Mouse (Mus musculus): ENCODE results near the gene Cdk14. TPM values are rescaled to one million over a fixed set of nuclear protein-coding genes. Genes with fewer than 3 reads are reported as not detected.

The Cdk14 gene
- total RNA-seq, 2 experiments from 2014 or later: 258 to 269 TPM

DNA sequence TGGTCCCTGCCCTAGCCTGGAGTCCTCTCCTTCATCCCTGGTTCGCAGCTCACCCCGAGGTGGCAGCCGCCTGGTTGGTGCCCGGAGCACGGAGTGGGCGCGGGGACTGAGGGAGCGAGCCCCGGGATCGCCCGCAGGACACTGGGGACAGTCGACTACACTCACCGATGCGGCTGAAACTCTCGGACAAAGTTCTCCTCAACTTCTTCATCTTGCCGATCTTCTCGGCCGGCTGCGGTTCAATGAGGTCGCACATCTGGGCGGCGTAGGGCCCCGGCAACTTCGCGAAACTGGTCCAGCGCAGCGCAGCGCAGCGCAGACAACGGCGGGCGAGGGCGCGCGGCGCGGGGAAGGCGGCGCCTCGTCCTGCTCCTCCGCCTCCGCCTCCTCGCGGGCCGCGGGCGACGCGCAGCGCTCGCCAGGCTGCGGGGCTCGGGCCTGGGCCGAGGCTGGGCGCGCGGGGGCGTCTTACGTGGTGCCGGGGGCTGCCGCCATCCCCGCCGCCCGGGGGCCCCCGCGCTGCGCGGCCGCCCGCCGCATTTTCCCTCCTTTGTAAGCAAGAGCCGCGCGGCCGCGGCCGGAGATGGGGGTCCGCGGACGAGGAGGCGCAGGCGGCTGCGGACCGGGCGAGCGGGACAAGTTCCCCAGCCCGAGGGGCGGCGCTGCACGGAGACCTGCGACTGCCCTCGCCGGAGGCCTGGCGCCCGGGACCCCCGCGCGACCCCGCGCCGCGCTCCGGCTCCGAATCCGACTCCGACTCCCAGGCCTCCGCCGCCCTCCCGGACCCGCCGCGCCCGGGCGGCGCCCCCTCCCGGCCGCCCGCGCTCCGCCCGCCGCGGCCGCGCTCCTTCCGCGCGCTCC, 40.0 kb downstream of the Cdk14 start:
- Histone ChIP-seq H3K27ac (peak overlapping the region; percentile 89), H3K4me3 (peak overlapping the region; percentile 58)
- no peak for TF ChIP-seq CTCF (conservative IDR thresholded peaks at IDR 0.05)
- DNase-seq (ENCODE audit: low spot score in 2 of 2): peak; percentile 16 to 50

DNA sequence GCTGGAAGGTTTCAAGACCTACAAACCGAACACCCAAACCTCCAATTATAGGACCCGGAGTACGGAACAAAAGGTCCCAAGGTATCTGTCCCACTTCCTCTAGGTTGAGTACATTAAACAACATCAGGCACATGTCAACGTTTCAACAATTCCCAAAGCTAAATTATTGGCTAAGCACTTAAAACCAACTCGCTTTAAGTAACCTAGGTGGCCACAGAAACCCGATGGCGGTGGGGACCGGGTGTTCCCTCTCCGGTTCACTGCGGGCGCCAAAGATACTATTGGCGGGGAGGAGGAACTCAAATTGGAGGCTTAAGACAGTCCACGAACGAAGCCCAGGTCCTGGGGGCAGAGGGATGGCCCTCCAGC, 40.6 kb downstream of the Cdk14 start:
- Histone ChIP-seq H3K27ac (peak overlapping the region; percentile 89), H3K4me3 (peak overlapping the region; percentile 58)
- no peak for DNase-seq (ENCODE audit: low spot score in 2 of 2)
- no peak for TF ChIP-seq CTCF (conservative IDR thresholded peaks at IDR 0.05)

DNA sequence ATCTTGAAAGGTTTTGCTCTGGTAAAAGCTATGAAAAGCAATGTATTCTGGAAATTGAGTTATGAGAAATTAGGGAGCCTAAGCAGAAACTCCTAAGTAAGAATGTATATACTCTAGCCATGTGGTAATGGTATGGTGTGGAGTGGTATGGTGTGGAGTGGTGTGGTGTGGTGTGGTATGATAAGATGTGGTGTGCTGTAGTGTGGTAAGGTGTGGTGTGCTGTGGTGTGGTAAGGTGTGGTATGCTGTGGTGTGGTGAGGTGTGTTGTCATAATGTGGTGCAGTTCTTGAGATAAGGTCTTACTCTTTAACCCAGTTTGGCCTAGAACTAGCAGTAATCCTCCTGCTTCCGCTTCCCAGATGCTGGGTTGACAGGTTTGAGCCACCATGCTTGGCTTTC, 45.7 kb downstream of the Cdk14 start:
- DNase-seq (ENCODE audit: low spot score in 2 of 2): no peak
- TF ChIP-seq CTCF (conservative IDR thresholded peaks at IDR 0.05): no peak
- H3K27ac ChIP-seq: no peak overlapping the region
- no peak overlapping the region for H3K4me3 ChIP-seq

DNA sequence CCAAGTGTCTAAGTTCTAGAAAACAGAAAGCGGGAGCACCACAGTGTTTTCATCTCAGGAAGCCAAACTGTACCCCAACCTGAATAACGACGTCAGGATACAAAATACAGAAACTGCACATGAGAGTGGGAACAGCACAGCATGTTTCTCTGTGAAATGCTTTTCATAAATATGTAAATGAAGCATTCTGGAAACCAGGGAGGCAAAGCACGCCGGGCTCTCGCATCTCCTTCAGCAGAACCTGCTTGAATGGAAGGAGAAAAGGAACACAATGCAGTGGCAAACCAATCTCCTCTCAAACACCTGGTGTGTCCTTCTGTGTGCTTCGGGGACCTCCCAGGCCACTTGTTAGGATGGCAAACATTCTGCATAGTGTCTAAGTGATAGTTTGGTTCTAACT, 46.6 kb downstream of the Cdk14 start:
- no peak for DNase-seq (ENCODE audit: low spot score in 2 of 2)
- H3K4me3 ChIP-seq: no peak overlapping the region
- TF ChIP-seq CTCF (conservative IDR thresholded peaks at IDR 0.05): no peak
- no peak overlapping the region for H3K27ac ChIP-seq

DNA sequence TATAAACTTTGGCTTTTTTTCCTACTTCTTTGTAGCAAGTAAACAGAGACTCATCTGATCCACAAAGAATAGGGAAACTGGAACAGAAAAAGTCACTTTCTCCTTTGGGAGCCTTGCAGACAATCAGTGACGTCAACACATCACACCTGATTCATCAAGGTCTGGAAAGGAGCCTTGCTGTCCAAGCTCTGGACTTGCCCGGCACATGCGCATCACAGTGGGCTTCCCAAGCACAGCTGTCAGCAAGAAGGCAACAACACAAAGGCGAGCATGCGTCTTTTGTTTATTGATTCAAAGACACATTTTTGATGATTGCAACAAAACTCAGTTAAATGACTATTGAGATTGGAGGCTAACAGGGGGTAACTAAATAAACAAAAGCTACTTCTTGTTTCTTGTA, 47.2 kb downstream of the Cdk14 start:
- no peak for TF ChIP-seq CTCF (conservative IDR thresholded peaks at IDR 0.05)
- DNase-seq (ENCODE audit: low spot score in 2 of 2): no peak
- Histone ChIP-seq H3K27ac (no peak overlapping the region), H3K4me3 (no peak overlapping the region)

DNA sequence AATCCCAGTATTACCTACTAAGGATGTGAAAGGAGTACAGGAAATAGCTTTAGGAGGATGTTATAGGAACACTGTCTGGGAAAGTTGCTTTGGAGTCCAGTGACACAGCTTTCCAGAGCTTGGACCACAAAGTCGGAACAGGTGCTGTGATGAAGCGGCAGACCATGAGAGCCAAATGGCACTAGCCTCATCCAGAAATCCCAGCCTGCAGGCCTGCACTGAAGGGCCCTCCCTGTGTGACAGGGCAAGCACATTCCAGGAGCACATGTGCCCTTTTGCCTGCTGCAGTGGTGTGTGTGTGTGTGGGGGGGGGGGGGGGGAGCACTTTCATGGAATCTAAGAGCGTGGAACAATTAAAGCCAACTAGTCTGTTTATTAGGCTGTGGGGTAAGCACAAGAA, 47.8 kb downstream of the Cdk14 start:
- DNase-seq (ENCODE audit: low spot score in 2 of 2): no peak
- Histone ChIP-seq H3K27ac (no peak overlapping the region), H3K4me3 (no peak overlapping the region)
- no peak for TF ChIP-seq CTCF (conservative IDR thresholded peaks at IDR 0.05)

DNA sequence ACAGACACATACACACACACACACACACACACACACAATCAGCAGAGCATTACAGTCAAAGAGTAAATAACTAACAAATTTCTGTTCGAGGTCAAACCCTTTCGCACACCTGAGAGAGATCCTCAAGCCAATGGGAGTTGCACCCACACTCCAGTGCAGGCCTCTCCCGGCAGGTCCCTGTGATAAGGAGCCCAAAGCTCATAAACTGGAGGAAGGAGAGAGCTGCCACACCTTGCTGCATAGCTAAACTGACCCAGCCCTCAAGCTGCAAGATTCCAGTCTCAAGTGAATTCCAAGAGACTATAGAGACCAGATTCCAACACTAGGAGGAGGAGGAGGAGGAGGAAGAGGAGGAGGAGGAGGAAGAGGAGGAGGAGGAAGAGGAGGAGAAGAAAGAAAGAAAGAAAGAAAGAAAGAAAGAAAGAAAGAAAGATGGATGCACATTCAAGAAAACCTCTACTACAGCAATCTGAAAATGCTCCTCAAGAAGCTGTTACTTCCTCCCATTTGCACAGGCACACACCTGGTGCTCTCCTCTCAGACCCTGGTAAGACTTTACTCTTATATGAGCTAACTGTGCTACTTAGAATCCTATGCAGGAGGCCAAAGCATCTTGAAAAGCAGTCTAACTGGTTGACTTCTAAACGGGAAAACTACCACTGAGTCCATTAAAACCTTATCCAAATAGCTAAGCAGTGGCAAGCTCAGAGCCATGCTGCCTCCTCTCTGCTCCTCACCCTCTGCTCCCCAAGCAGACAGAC, 49.6 kb downstream of the Cdk14 start:
- H3K4me3 ChIP-seq: no peak overlapping the region
- no peak for DNase-seq (ENCODE audit: low spot score in 2 of 2)
- no peak for TF ChIP-seq CTCF (conservative IDR thresholded peaks at IDR 0.05)
- H3K27ac ChIP-seq: no peak overlapping the region

DNA sequence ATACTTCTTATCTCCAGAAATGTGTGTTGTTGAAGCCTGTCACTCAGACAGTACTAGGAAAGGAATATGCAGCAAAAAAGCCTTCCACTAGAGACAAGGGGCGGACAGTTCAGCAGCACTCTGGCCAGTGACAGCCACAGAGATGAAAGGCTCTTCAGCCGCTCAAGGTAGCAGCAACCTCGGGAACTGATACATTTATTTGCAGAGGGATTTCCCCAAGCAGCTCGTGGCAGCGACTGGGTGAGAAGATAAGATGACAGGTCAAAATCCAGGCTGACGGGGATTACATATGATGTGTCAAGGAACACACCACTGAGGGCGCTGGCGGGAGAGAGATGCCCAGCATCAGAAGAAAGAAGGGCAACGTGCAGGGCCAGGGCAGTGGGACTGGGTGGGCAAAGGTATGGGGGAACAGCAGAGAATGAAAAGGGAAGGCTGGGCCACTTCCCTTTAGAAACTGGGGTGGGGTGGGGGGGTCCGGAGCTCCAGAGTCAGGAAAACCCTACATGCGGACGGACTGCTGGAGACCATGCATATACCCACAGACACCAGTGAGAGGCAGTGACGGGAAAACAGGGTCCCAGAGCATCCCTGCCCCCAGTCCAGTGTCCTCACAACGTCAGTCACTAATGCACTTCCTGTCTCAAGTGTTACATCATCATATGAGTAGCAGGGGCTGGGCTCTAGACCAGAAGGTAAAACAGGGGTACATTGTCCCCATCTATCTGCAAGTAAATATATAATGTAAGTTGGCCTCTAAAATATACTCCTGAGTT, 51.5 kb downstream of the Cdk14 start:
- H3K27ac ChIP-seq: no peak overlapping the region
- DNase-seq (ENCODE audit: low spot score in 2 of 2): no peak
- H3K4me3 ChIP-seq: no peak overlapping the region
- TF ChIP-seq CTCF (conservative IDR thresholded peaks at IDR 0.05): no peak

DNA sequence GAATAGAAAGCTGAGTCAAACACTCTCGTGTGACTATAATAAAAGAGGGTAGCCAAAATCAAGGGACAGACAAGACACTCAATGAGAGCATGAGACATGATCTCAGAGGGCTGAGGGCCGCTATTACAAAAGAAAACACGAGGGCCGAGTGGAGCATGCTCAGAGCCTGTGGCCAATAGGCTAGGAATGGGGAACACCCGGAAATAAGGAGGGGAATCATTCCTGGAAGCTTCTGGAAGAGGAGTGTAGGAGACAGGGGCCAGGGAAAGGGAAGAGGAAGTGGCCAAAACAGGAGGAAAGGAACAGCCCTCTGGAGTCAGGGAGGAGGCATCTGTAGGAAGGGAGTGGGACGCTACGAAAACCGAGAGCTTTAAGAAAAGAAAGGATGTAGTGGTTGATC, 52.6 kb downstream of the Cdk14 start:
- H3K4me3 ChIP-seq: no peak overlapping the region
- no peak for TF ChIP-seq CTCF (conservative IDR thresholded peaks at IDR 0.05)
- H3K27ac ChIP-seq: no peak overlapping the region
- DNase-seq (ENCODE audit: low spot score in 2 of 2): no peak

DNA sequence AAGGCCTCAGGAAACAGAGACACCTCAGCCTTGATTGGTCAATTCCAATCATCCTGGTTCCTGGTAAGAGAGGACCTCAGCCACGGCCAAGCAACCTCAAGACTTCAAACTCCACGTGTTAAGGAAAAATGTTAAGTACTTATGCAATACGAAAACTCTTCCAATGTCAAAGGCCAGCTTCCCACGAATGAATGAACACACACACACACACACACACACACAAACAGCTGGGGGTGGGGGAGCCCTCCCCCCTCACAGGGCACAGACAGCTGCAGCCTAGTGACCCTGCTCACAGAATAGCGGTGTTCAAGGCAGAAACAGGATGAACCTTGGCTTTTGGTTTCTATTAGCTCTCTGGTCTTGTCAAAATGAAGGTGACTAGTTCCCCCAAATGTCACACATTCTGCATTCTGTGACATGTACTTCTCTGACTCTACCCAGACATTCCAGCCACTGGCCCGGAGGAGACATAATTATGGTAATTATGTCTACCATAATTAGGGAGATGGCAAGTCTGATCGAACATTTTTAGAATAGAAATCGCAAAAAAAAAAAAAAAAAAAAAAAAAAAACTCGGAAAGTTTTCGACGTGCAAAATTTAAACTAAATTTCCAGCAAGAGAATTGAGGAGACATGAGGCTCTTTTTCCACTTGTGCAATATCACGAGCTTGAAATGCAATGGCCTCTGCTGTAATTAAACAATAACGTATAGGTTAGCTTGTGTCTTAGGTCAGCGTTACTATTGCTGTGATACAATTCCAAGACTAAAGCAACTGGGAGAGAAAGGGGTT, 54.6 kb downstream of the Cdk14 start:
- DNase-seq (ENCODE audit: low spot score in 2 of 2): no peak
- Histone ChIP-seq H3K27ac (no peak overlapping the region), H3K4me3 (no peak overlapping the region)
- no peak for TF ChIP-seq CTCF (conservative IDR thresholded peaks at IDR 0.05)

DNA sequence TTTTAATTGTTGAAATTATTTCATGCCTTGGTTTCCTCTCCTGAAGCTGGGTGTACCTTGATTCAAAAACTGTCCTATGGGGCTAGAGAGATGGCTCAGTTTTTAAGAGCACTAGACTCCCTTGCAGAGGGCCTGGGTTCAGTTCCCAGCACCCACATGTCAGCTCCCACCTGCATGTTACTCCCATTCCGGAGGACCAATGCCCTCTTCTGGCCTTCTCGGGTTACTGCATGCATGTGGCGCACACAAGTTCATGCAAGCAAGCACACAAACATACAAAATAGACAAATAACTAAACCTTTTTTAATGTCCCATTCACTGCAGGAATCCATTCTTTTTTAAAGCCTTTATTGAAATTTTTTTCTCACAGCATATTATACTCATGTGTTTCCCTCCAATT, 58.4 kb downstream of the Cdk14 start:
- peak; percentile 40 for TF ChIP-seq CTCF (conservative IDR thresholded peaks at IDR 0.05)
- Histone ChIP-seq H3K4me3 (no peak overlapping the region), H3K27ac (no peak overlapping the region)
- DNase-seq (ENCODE audit: low spot score in 2 of 2): no peak

DNA sequence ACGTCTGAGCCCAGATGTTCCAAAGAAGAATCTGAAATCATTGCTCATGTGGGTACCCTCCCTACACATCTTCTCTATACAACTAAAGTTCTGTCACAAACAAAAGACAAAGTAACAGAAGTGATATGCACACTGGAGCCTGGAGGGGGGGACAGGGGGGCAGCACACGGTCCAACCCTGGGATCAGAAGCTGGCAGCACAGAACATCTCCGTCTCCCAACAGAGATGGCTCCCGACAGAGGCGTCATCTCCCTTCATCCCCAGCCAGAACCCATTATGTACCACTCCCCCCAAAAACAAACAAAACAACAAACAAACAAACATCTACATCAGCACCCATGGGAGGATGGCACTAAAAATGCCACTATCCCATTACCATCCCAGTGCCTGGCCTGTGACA, 59.8 kb downstream of the Cdk14 start:
- TF ChIP-seq CTCF (conservative IDR thresholded peaks at IDR 0.05): no peak
- DNase-seq (ENCODE audit: low spot score in 2 of 2): no peak
- Histone ChIP-seq H3K4me3 (no peak overlapping the region), H3K27ac (no peak overlapping the region)
